Mouse (Mus musculus): ENCODE data around the gene Fcamr. TPM values are rescaled to one million over a fixed set of nuclear protein-coding genes. Genes with fewer than 3 reads are reported as not detected.

Gene Fcamr
- under 1 TPM in 1 of 2 experiments, not detected in 1; 0.17 TPM for total RNA-seq (2021)
- polyA plus RNA-seq (2012; rRNA removed): not detected in 2 replicates
- long read RNA-seq: 0 reads

GRCm38 (mm10) chr1:130800602-130801001 is at the start of gene Fcamr:
Gene Fcamr, plus strand, starts transcription at chr1:130800902.
- DNase-seq: no peak

- DNase-seq: no peak
Measured at GRCm38 (mm10) chr1:130759689-130760088, 41.0 kb upstream of the Fcamr start.

- no peak for DNase-seq
Measured at GRCm38 (mm10) chr1:130761597-130761996, 39.1 kb upstream of the Fcamr start.

GRCm38 (mm10) chr1:130762045-130762760 is 38.5 kb upstream of the Fcamr start:
- DNase-seq: no peak

- no peak for DNase-seq
Measured at GRCm38 (mm10) chr1:130764027-130764461, 36.7 kb upstream of the Fcamr start.

GRCm38 (mm10) chr1:130767066-130767465 is 33.6 kb upstream of the Fcamr start:
- DNase-seq: peak; percentile 37

GRCm38 (mm10) chr1:130769925-130770324 is 30.8 kb upstream of the Fcamr start:
- no peak for DNase-seq

- peak; percentile 13 for DNase-seq
Measured at GRCm38 (mm10) chr1:130770487-130770886, 30.2 kb upstream of the Fcamr start.

GRCm38 (mm10) chr1:130770981-130771494 is 29.7 kb upstream of the Fcamr start:
- DNase-seq: peak; percentile 69

- DNase-seq: no peak
Measured at GRCm38 (mm10) chr1:130775234-130775633, 25.5 kb upstream of the Fcamr start.

GRCm38 (mm10) chr1:130775691-130776331 is 24.9 kb upstream of the Fcamr start:
- DNase-seq: no peak

- DNase-seq: no peak
Measured at GRCm38 (mm10) chr1:130776645-130777044, 24.1 kb upstream of the Fcamr start.

GRCm38 (mm10) chr1:130779867-130780266 is 20.8 kb upstream of the Fcamr start:
- DNase-seq: no peak

GRCm38 (mm10) chr1:130784054-130784453 is 16.6 kb upstream of the Fcamr start:
- no peak for DNase-seq

GRCm38 (mm10) chr1:130787001-130787400 is 13.7 kb upstream of the Fcamr start:
- DNase-seq: no peak

- DNase-seq: no peak
Measured at GRCm38 (mm10) chr1:130789512-130790451, 10.9 kb upstream of the Fcamr start.

- DNase-seq: no peak
Measured at GRCm38 (mm10) chr1:130795331-130795730, 5.4 kb upstream of the Fcamr start.

GRCm38 (mm10) chr1:130796967-130797684 is 3.6 kb upstream of the Fcamr start:
- peak; percentile 43 for DNase-seq

- DNase-seq: no peak
Measured at GRCm38 (mm10) chr1:130798037-130798436, 2.7 kb upstream of the Fcamr start.

GRCm38 (mm10) chr1:130798551-130798950 is 2.2 kb upstream of the Fcamr start:
- no peak for DNase-seq

- DNase-seq: no peak
Measured at GRCm38 (mm10) chr1:130799399-130799798, 1.3 kb upstream of the Fcamr start.
